14 mouse cellular contexts compared by ENCODE assay signal in genomic region chr9:116369059-116369718, GRCm38 (mm10).
A peak's percentile ranks its signal among the peaks of the same experiment; 100 is the strongest.
DNase-seq lines count a peak whose midpoint lies in the region; ATAC-seq and TF ChIP-seq lines count a peak whose summit lies in the region.
"Had no signal": no experiment of that assay in that cellular context is flagged by ENCODE, and none has a peak within 500 bp of the region (broad histone marks: within the 10 kb centered on the region; RNA-seq: fewer than 3 reads in every experiment).

No protein-coding gene starts in this region.

- peak; percentile 38; the same call in 1 of the 2 replicates for ATAC-seq in intestine, embryonic 16.5 days
- ATAC-seq in stomach, postnatal 0 days (ENCODE audit: low FRiP score, low TSS enrichment) = peak; percentile 38; the same call in 1 of the 2 replicates

- TF ChIP-seq CTCF in stomach, postnatal 0 days (IDR thresholded peaks at IDR 0.05; ENCODE audit: low read depth) = no peak
- no peak for TF ChIP-seq CTCF in kidney, adult 2 months (conservative IDR thresholded peaks at IDR 0.05; ENCODE audit: insufficient read depth, insufficient read length, low read depth, low read length)
- no peak for TF ChIP-seq CTCF in heart, adult 2 months (IDR thresholded peaks at IDR 0.05)

- H3K4me2 ChIP-seq in intestine, embryonic 16.5 days (ENCODE audit: low read depth, low read length) = no peak overlapping the region
- H3K4me2 ChIP-seq in stomach, postnatal 0 days (replicated peaks; ENCODE audit: low read depth) = no peak overlapping the region
- H3K4me2 ChIP-seq: heart, embryonic 13.5 days; hindbrain, embryonic 14.5 days; neural tube, embryonic 12.5 days had no signal

- intact Hi-C loops in heart, adult 2 months (cut with DNase I) = no loop called here

- no peaks in the 10 kb centered on the region for H3K79me2 ChIP-seq in heart, adult 2 months (replicated peaks; ENCODE audit: control insufficient read depth, insufficient read depth, low read length)

- H3K4me1 ChIP-seq in intestine, embryonic 16.5 days (ENCODE audit: control insufficient read depth, insufficient read depth, low read length) = no peaks in the 10 kb centered on the region
- no peaks in the 10 kb centered on the region for H3K4me1 ChIP-seq in stomach, postnatal 0 days (replicated peaks; ENCODE audit: control insufficient read depth, insufficient read depth)
- no peaks in the 10 kb centered on the region for H3K4me1 ChIP-seq in kidney, adult 2 months (ENCODE audit: control insufficient read depth, insufficient read depth, low read length)
- H3K4me1 ChIP-seq in heart, adult 2 months (ENCODE audit: control insufficient read depth, insufficient read depth, low read length) = peaks cover 1% of the 10 kb centered on the region; the same call in 1 of the 2 replicates
- H3K4me1 ChIP-seq: heart, embryonic 13.5 days; neural tube, embryonic 12.5 days had no signal

- no peaks in the 10 kb centered on the region for H3K9me3 ChIP-seq in intestine, embryonic 16.5 days (ENCODE audit: control insufficient read depth, low read length)
- no peaks in the 10 kb centered on the region for H3K9me3 ChIP-seq in stomach, postnatal 0 days (ENCODE audit: control insufficient read depth, low read length)
- H3K9me3 ChIP-seq: heart, embryonic 13.5 days; neural tube, embryonic 12.5 days had no signal

- H3K36me3 ChIP-seq in intestine, embryonic 16.5 days (ENCODE audit: control insufficient read depth, insufficient read depth, low read length) = no peaks in the 10 kb centered on the region
- H3K36me3 ChIP-seq in stomach, postnatal 0 days (ENCODE audit: control insufficient read depth, insufficient read depth, low read length) = no peaks in the 10 kb centered on the region
- H3K36me3 ChIP-seq in kidney, adult 2 months (ENCODE audit: control insufficient read depth, insufficient read depth, low read length) = no peaks in the 10 kb centered on the region
- H3K36me3 ChIP-seq in heart, adult 2 months (ENCODE audit: control insufficient read depth, insufficient read depth, low read length) = no peaks in the 10 kb centered on the region
- H3K36me3 ChIP-seq: heart, embryonic 13.5 days; neural tube, embryonic 12.5 days had no signal

- H3K27ac ChIP-seq in intestine, embryonic 16.5 days (ENCODE audit: low read length) = no peak overlapping the region
- H3K27ac ChIP-seq in stomach, postnatal 0 days (replicated peaks) = no peak overlapping the region
- H3K27ac ChIP-seq in kidney, adult 2 months (ENCODE audit: insufficient read depth, low read depth, low read length) = no peak overlapping the region
- H3K27ac ChIP-seq in heart, adult 2 months = no peak overlapping the region
- H3K27ac ChIP-seq: heart, embryonic 13.5 days; hindbrain, embryonic 14.5 days; neural tube, embryonic 12.5 days had no signal

- peak; percentile 22 for DNase-seq in thymus, postnatal 25 days
- DNase-seq in thymus, postnatal 4 days = no peak
- peak; percentile 41 for DNase-seq in R1 (ENCODE audit: low read depth, low spot score)
- DNase-seq in stomach, postnatal 0 days (ENCODE audit: low spot score) = no peak
- no peak for DNase-seq in kidney, adult 2 months
- no peak for DNase-seq in heart, adult 2 months
- no peak for DNase-seq in urinary bladder, postnatal 14 days (ENCODE audit: low spot score)
- DNase-seq: cerebellum, adult 11 months; lung, postnatal 36 days; right cerebral cortex, postnatal 14 days had no signal

- H3K9ac ChIP-seq in intestine, embryonic 16.5 days (ENCODE audit: low read depth, low read length) = no peak overlapping the region
- no peak overlapping the region for H3K9ac ChIP-seq in stomach, postnatal 0 days (ENCODE audit: low read length)
- H3K9ac ChIP-seq in heart, adult 2 months (ENCODE audit: low read depth, low read length) = no peak overlapping the region
- H3K9ac ChIP-seq: heart, embryonic 13.5 days; hindbrain, embryonic 14.5 days; neural tube, embryonic 12.5 days had no signal

- no peak for TF ChIP-seq EP300 in stomach, postnatal 0 days (optimal IDR thresholded peaks at IDR 0.05)
- TF ChIP-seq EP300 in heart, adult 2 months (IDR thresholded peaks at IDR 0.05; ENCODE audit: insufficient read depth, low read depth, low read length) = no peak

- H3K4me3 ChIP-seq in intestine, embryonic 16.5 days (ENCODE audit: low read length) = no peak overlapping the region
- H3K4me3 ChIP-seq in stomach, postnatal 0 days (ENCODE audit: low read depth, low read length) = no peak overlapping the region
- H3K4me3 ChIP-seq in kidney, adult 2 months (ENCODE audit: insufficient read depth, low read depth, low read length) = no peak overlapping the region
- no peak overlapping the region for H3K4me3 ChIP-seq in heart, adult 2 months
- H3K4me3 ChIP-seq: heart, embryonic 13.5 days; neural tube, embryonic 12.5 days had no signal

- TF ChIP-seq POLR2A in kidney, adult 2 months (IDR thresholded peaks at IDR 0.05; ENCODE audit: low read depth, low read length) = no peak
- no peak for TF ChIP-seq POLR2A in heart, adult 2 months (IDR thresholded peaks at IDR 0.05; ENCODE audit: insufficient read depth, low read depth, low read length)

- no peaks in the 10 kb centered on the region for H3K27me3 ChIP-seq in intestine, embryonic 16.5 days (replicated peaks; ENCODE audit: control insufficient read depth, insufficient read depth, low read length)
- H3K27me3 ChIP-seq in stomach, postnatal 0 days (ENCODE audit: control insufficient read depth, insufficient read depth, low read length) = no peaks in the 10 kb centered on the region
- no peaks in the 10 kb centered on the region for H3K27me3 ChIP-seq in kidney, adult 2 months (replicated peaks; ENCODE audit: control insufficient read depth, insufficient read depth, low read length)
- H3K27me3 ChIP-seq in heart, adult 2 months (ENCODE audit: control insufficient read depth, insufficient read depth, low read length) = no peaks in the 10 kb centered on the region
- H3K27me3 ChIP-seq: heart, embryonic 13.5 days; neural tube, embryonic 12.5 days had no signal

Comparison
In these comparisons a context has a peak if more than half of its experiments do, and no peak if none do; other contexts are left out.
1. DNase-seq: peak in thymus, postnatal 25 days (single experiment) and R1 (single experiment); none in thymus, postnatal 4 days (single experiment), stomach, postnatal 0 days (single experiment), kidney, adult 2 months (single experiment), heart, adult 2 months (0 of 2) and urinary bladder, postnatal 14 days (single experiment).